Mouse (Mus musculus): Measurements from ENCODE around the gene Fbxo36.

DNA sequence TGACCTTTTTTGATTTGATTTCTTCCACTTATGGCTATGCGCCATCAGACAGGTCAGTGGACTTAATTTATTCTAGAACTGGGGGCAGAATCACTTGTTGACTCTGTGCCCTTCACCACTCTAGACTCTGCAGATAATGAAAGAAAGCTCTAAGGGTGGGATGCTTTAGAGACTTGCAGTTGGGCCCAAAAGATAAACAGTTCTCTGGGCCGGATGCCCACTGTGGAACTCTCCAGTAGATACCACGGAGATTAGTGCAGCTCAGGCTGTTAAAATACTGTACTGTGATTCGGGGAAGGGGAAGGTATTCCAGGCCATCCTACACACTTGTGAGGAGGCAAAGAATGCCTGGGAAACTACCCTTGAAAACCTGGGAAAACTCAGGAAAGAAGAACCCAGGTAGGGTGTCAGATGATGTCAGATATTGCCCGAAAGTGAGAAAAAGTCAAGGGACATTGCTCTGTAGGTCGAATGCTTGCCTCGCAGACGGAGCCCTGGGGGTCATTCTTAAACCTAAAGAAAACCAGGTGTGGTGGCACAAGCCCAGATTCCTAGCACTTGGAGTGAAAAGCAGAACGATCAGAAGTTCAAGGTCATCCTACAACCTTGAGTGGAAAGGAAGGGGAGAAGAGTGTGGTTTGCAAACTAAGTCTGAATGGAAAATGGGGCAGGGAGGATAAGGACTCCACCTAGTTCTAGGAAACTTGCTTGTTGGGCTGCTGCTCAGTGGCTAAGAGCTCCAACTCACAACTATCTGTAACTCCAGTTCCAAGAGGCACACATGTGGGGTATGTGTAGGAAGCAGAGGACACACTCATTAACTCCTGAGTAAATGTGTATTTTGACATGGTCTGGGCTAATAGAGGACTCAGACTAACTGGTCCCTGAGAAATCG is 21.0 kb downstream of the Fbxo36 start:
- TF ChIP-seq CTCF (IDR thresholded peaks at IDR 0.05; ENCODE audit: borderline replicate concordance, control insufficient read depth, extremely low read depth, insufficient read depth, low read length, poor library complexity) = no peak
- TF ChIP-seq POLR2A (IDR thresholded peaks at IDR 0.05; ENCODE audit: control insufficient read depth, extremely low read depth, insufficient read depth, low read length, poor library complexity) = no peak
